Mouse (Mus musculus) heart, adult 2 months (tissue): ENCODE measurements around the gene Pde8b.

Source experiments
- CTCF ChIP-seq: fragments of 200-600 bp; IDR thresholded peaks from 2 replicates; pipeline ENCODE4 v1.8.1; 2022; ENCODE audit warnings: antibody characterized with exemption, mild to moderate bottlenecking, moderate library complexity
- EP300 ChIP-seq: fragments of 200-500 bp; IDR thresholded peaks from 2 replicates; pipeline ENCODE4 v1.6.1; 2011; ENCODE audit warnings: low read depth, low read length, control low read depth; ENCODE audit not compliant: insufficient read depth
- POLR2A ChIP-seq: fragments of 200-500 bp; IDR thresholded peaks from 2 replicates; pipeline ENCODE4 v1.6.1; 2011; ENCODE audit warnings: mild to moderate bottlenecking, low read depth, low read length, control low read depth; ENCODE audit not compliant: insufficient read depth

DNA sequence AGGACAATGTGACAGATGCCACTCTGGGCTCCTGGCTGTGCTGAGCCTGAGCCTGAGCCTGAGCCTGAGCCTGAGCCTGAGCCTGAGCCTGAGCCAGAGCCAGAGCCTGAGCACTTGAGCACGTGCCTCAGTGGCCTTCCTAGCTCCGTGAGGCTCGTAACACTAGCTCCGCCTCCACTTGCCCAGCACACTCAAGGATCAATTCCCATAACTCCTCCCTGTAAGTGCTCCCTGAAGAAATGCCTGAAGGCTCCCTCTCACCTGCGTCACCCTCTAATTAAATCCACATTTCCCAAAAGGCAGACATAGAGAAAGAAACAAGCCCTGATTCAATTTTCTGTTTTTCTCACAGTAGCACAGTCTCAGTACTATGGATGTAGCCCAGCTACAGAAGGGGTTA is 37.8 kb downstream of the Pde8b start:
- TF ChIP-seq CTCF = no peak
- TF ChIP-seq POLR2A = no peak
- no peak for TF ChIP-seq EP300
